Mouse (Mus musculus) kidney, adult 2 months (tissue): Measurements from ENCODE around the gene Pnpla3.

Source experiments
- CTCF ChIP-seq: fragments of 200-500 bp; conservative IDR thresholded peaks from 2 replicates; pipeline ENCODE4 v1.5.1; 2011; ENCODE audit warnings: low read depth, mild to moderate bottlenecking, control low read depth, low read length, moderate library complexity, mixed read lengths; ENCODE audit not compliant: insufficient read depth, insufficient read length
- POLR2A ChIP-seq: fragments of 200-500 bp; IDR thresholded peaks from one replicate; pipeline ENCODE4 v1.6.1; 2011; ENCODE audit warnings: low read depth, low read length, control low read depth

- TF ChIP-seq CTCF = no peak
- TF ChIP-seq POLR2A = no peak
Observed at GRCm38 (mm10) chr15:84133440-84133839, 34.2 kb upstream of the Pnpla3 start.
